Mouse (Mus musculus): ENCODE results near the gene Fam71b. TPM values are rescaled to one million over a fixed set of nuclear protein-coding genes. Genes with fewer than 3 reads are reported as not detected.
"Not testable (repeated sequence)": the region's sequence is repeated elsewhere in the genome, so short reads cannot be mapped to it uniquely, and the experiment has no call there.

Fam71b gene
- polyA plus RNA-seq, 1 experiment from 2014 or later = not detected

GRCm38 (mm10) chr11:46395088-46395487, 1.3 kb upstream of the Fam71b start:
- Histone ChIP-seq H3K79me2 (ENCODE audit: inconsistent target) (no peaks in the 10 kb centered on the region), H3K36me3 (ENCODE audit: inconsistent target) (no peaks in the 10 kb centered on the region), H3K4me3 (ENCODE audit: inconsistent target) (no peak overlapping the region), H3K27ac (no peak overlapping the region)
- WGBS (ENCODE audit: missing documents) = 100% methylated on average over 2 of the region's 2 CpGs

- Histone ChIP-seq H3K79me2 (ENCODE audit: inconsistent target) (no peaks in the 10 kb centered on the region), H3K4me3 (ENCODE audit: inconsistent target) (no peak overlapping the region), H3K36me3 (ENCODE audit: inconsistent target) (no peaks in the 10 kb centered on the region), H3K27ac (no peak overlapping the region)
- 96% methylated on average over 2 of the region's 2 CpGs for WGBS (ENCODE audit: missing documents)
These were observed 661 bp upstream of the Fam71b start for GRCm38 (mm10) chr11:46395698-46396097.

GRCm38 (mm10) chr11:46396860-46397179, 461 bp downstream of the Fam71b start:
- Histone ChIP-seq H3K79me2 (ENCODE audit: inconsistent target) (no peaks in the 10 kb centered on the region), H3K4me3 (ENCODE audit: inconsistent target) (no peak overlapping the region), H3K27ac (no peak overlapping the region), H3K36me3 (ENCODE audit: inconsistent target) (no peaks in the 10 kb centered on the region)
- WGBS (ENCODE audit: missing documents) = 95% methylated on average over 4 of the region's 4 CpGs

- H3K4me3 ChIP-seq (ENCODE audit: inconsistent target) = no peak overlapping the region
- no peaks in the 10 kb centered on the region for H3K36me3 ChIP-seq (ENCODE audit: inconsistent target)
- H3K27ac ChIP-seq = no peak overlapping the region
- 56% methylated on average over 1 of the region's 2 CpGs for WGBS (ENCODE audit: missing documents)
- no peaks in the 10 kb centered on the region for H3K79me2 ChIP-seq (ENCODE audit: inconsistent target)
These were observed 1.5 kb downstream of the Fam71b start for GRCm38 (mm10) chr11:46397900-46398299.

- no peak overlapping the region for H3K4me3 ChIP-seq (ENCODE audit: inconsistent target)
- H3K27ac ChIP-seq = no peak overlapping the region
- no peaks in the 10 kb centered on the region for H3K79me2 ChIP-seq (ENCODE audit: inconsistent target)
- H3K36me3 ChIP-seq (ENCODE audit: inconsistent target) = no peaks in the 10 kb centered on the region
- 84% methylated on average over 4 of the region's 4 CpGs for WGBS (ENCODE audit: missing documents)
These were observed 2.1 kb downstream of the Fam71b start for GRCm38 (mm10) chr11:46398473-46398872.

GRCm38 (mm10) chr11:46398933-46399383, 2.6 kb downstream of the Fam71b start:
- H3K27ac ChIP-seq = no peak overlapping the region
- no peak overlapping the region for H3K4me3 ChIP-seq (ENCODE audit: inconsistent target)
- WGBS (ENCODE audit: missing documents) = 32% methylated on average over 5 of the region's 5 CpGs
- H3K36me3 ChIP-seq (ENCODE audit: inconsistent target) = no peaks in the 10 kb centered on the region
- H3K79me2 ChIP-seq (ENCODE audit: inconsistent target) = no peaks in the 10 kb centered on the region

GRCm38 (mm10) chr11:46401555-46401954, 5.2 kb downstream of the Fam71b start:
- H3K79me2 ChIP-seq (ENCODE audit: inconsistent target) = no peaks in the 10 kb centered on the region
- no peaks in the 10 kb centered on the region for H3K36me3 ChIP-seq (ENCODE audit: inconsistent target)
- WGBS (ENCODE audit: missing documents) = 89% methylated on average over 12 of the region's 12 CpGs
- no peak overlapping the region for H3K4me3 ChIP-seq (ENCODE audit: inconsistent target)
- H3K27ac ChIP-seq = no peak overlapping the region

GRCm38 (mm10) chr11:46404986-46405385, 8.6 kb downstream of the Fam71b start:
- WGBS (ENCODE audit: missing documents) = 94% methylated on average over 16 of the region's 16 CpGs
- Histone ChIP-seq H3K36me3 (ENCODE audit: inconsistent target) (no peaks in the 10 kb centered on the region), H3K79me2 (ENCODE audit: inconsistent target) (no peaks in the 10 kb centered on the region), H3K4me3 (ENCODE audit: inconsistent target) (no peak overlapping the region), H3K27ac (no peak overlapping the region)

GRCm38 (mm10) chr11:46406721-46407120, 10.4 kb downstream of the Fam71b start:
- no peaks in the 10 kb centered on the region for H3K79me2 ChIP-seq (ENCODE audit: inconsistent target)
- H3K27ac ChIP-seq = no peak overlapping the region
- WGBS (ENCODE audit: missing documents) = 89% methylated on average over 10 of the region's 10 CpGs
- H3K36me3 ChIP-seq (ENCODE audit: inconsistent target) = no peaks in the 10 kb centered on the region
- no peak overlapping the region for H3K4me3 ChIP-seq (ENCODE audit: inconsistent target)

GRCm38 (mm10) chr11:46410018-46410563, 13.7 kb downstream of the Fam71b start:
- no peaks in the 10 kb centered on the region for H3K36me3 ChIP-seq (ENCODE audit: inconsistent target)
- no peak overlapping the region for H3K27ac ChIP-seq
- no peaks in the 10 kb centered on the region for H3K79me2 ChIP-seq (ENCODE audit: inconsistent target)
- H3K4me3 ChIP-seq (ENCODE audit: inconsistent target) = no peak overlapping the region
- 91% methylated on average over 2 of the region's 2 CpGs for WGBS (ENCODE audit: missing documents)

GRCm38 (mm10) chr11:46418438-46418837, 22.1 kb downstream of the Fam71b start:
- no peak overlapping the region for H3K4me3 ChIP-seq (ENCODE audit: inconsistent target)
- H3K79me2 ChIP-seq (ENCODE audit: inconsistent target) = no peaks in the 10 kb centered on the region
- 100% methylated on average over 1 of the region's 1 CpGs for WGBS (ENCODE audit: missing documents)
- no peak overlapping the region for H3K27ac ChIP-seq
- no peaks in the 10 kb centered on the region for H3K36me3 ChIP-seq (ENCODE audit: inconsistent target)

- no peak overlapping the region for H3K4me3 ChIP-seq (ENCODE audit: inconsistent target)
- WGBS (ENCODE audit: missing documents) = 92% methylated on average over 5 of the region's 5 CpGs
- no peaks in the 10 kb centered on the region for H3K79me2 ChIP-seq (ENCODE audit: inconsistent target)
- no peak overlapping the region for H3K27ac ChIP-seq
- no peaks in the 10 kb centered on the region for H3K36me3 ChIP-seq (ENCODE audit: inconsistent target)
These were observed 22.5 kb downstream of the Fam71b start for GRCm38 (mm10) chr11:46418860-46419259.

GRCm38 (mm10) chr11:46421086-46421888, 24.9 kb downstream of the Fam71b start:
- Histone ChIP-seq H3K79me2 (ENCODE audit: inconsistent target) (no peaks in the 10 kb centered on the region), H3K36me3 (ENCODE audit: inconsistent target) (no peaks in the 10 kb centered on the region), H3K27ac (no peak overlapping the region), H3K4me3 (ENCODE audit: inconsistent target) (no peak overlapping the region)
- 63% methylated on average over 8 of the region's 8 CpGs for WGBS (ENCODE audit: missing documents)

- H3K36me3 ChIP-seq (ENCODE audit: inconsistent target); H3K79me2 ChIP-seq (ENCODE audit: inconsistent target); H3K27ac ChIP-seq; H3K4me3 ChIP-seq (ENCODE audit: inconsistent target): not testable (repeated sequence)
- 96% methylated on average over 4 of the region's 4 CpGs for WGBS (ENCODE audit: missing documents)
These were observed 31.8 kb downstream of the Fam71b start for GRCm38 (mm10) chr11:46428131-46428530.

GRCm38 (mm10) chr11:46430123-46430522, 33.8 kb downstream of the Fam71b start:
- no peak overlapping the region for H3K27ac ChIP-seq
- WGBS (ENCODE audit: missing documents) = 94% methylated on average over 2 of the region's 2 CpGs
- H3K79me2 ChIP-seq (ENCODE audit: inconsistent target) = no peaks in the 10 kb centered on the region
- H3K36me3 ChIP-seq (ENCODE audit: inconsistent target) = no peaks in the 10 kb centered on the region
- H3K4me3 ChIP-seq (ENCODE audit: inconsistent target) = no peak overlapping the region

Measured in macrophage (primary cell).